Mouse (Mus musculus): ENCODE data around the gene Gfm2.

DNA sequence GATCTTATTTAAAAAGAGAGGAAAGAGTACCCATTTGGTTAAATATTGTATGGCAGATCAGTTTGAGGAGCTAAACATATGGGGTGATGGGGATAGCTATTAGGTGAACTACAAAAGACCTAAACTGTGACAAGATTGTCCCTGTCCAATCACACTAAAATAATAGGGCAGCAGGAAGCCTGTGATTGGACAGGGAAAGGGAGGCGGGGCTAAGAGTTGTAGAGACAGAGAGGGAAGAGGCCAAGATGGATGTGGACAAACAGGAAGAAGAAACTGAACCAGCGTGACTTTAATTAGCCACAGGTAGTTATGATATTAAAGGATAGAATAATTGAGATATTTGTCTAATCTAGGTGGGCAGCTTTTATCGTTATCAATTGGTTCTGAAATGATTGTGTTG, 82.3 kb downstream of the Gfm2 start:
- TF ChIP-seq ZNF384 (IDR thresholded peaks at IDR 0.05; ENCODE audit: low read depth, low read length) (no peak), CHD2 (IDR thresholded peaks at IDR 0.05; ENCODE audit: low read depth, low read length) (no peak), ZC3H11A (IDR thresholded peaks at IDR 0.05; ENCODE audit: borderline replicate concordance, low read depth, low read length) (no peak)
